Mouse (Mus musculus) E14TG2a.4 (cell line): Measurements from ENCODE around the gene Spata1.

Experiments used
- H3K27me3 ChIP-seq: 2 replicates; pipeline ENCODE4 v1.6.1; 2014; ENCODE audit warnings: low read length, control low read depth; ENCODE audit not compliant: insufficient read depth
- H3K36me3 ChIP-seq: 2 replicates; pipeline ENCODE4 v1.6.1; 2014; ENCODE audit warnings: low read length, control low read depth; ENCODE audit not compliant: insufficient read depth
- H3K4me1 ChIP-seq: replicated peaks from 2 replicates; pipeline ENCODE4 v1.6.1; 2014; ENCODE audit warnings: low read depth, low read length, control low read depth
- H3K4me3 ChIP-seq: replicated peaks from 2 replicates; pipeline ENCODE4 v1.5.1; 2014; ENCODE audit warnings: mild to moderate bottlenecking, low read length
- H3K9me3 ChIP-seq: 2 replicates; pipeline ENCODE4 v1.6.1; 2014; ENCODE audit warnings: low read length, control low read depth
- CTCF ChIP-seq: conservative IDR thresholded peaks from 2 replicates; pipeline ENCODE4 v1.5.1; 2014; ENCODE audit warnings: low read length
- NANOG ChIP-seq: IDR thresholded peaks from 2 replicates; pipeline ENCODE4 v1.6.1; 2014; ENCODE audit warnings: borderline replicate concordance, low read length, mixed read lengths
- POU5F1 ChIP-seq: IDR thresholded peaks from 2 replicates; pipeline ENCODE4 v1.6.1; 2014; ENCODE audit warnings: low read length, borderline replicate concordance

Spata1 gene

GRCm38 (mm10) chr3:146506711-146507110 is 7.2 kb upstream of the Spata1 start:
- no peak overlapping the region for H3K4me3 ChIP-seq
- no peaks in the 10 kb centered on the region for H3K9me3 ChIP-seq
- H3K36me3 ChIP-seq, result peaks cover 98% of the 10 kb centered on the region
- H3K4me1 ChIP-seq, result peaks cover 27% of the 10 kb centered on the region
- no peaks in the 10 kb centered on the region for H3K27me3 ChIP-seq
- no peak for TF ChIP-seq CTCF

- Histone ChIP-seq H3K4me3 (peak overlapping the region; percentile 90), H3K4me1 (peaks cover 36% of the 10 kb centered on the region), H3K9me3 (no peaks in the 10 kb centered on the region), H3K36me3 (peaks cover 55% of the 10 kb centered on the region), H3K27me3 (no peaks in the 10 kb centered on the region)
- TF ChIP-seq NANOG, result no peak
- no peak for TF ChIP-seq CTCF
- TF ChIP-seq POU5F1, result no peak
Observed at GRCm38 (mm10) chr3:146501601-146502123, 2.1 kb upstream of the Spata1 start.

GRCm38 (mm10) chr3:146500810-146501201 is 1.3 kb upstream of the Spata1 start:
- H3K9me3 ChIP-seq, result no peaks in the 10 kb centered on the region
- H3K4me1 ChIP-seq, result peaks cover 35% of the 10 kb centered on the region
- H3K4me3 ChIP-seq, result peak overlapping the region; percentile 90
- no peak for TF ChIP-seq CTCF
- no peak for TF ChIP-seq POU5F1
- TF ChIP-seq NANOG, result no peak
- no peaks in the 10 kb centered on the region for H3K27me3 ChIP-seq
- H3K36me3 ChIP-seq, result peaks cover 48% of the 10 kb centered on the region

GRCm38 (mm10) chr3:146500003-146500809 is 653 bp upstream of the Spata1 start:
- peak overlapping the region; percentile 90 for H3K4me3 ChIP-seq
- no peak for TF ChIP-seq CTCF
- TF ChIP-seq NANOG, result no peak
- no peak for TF ChIP-seq POU5F1

GRCm38 (mm10) chr3:146498989-146499388 is 564 bp downstream of the Spata1 start:
- Histone ChIP-seq H3K9me3 (no peaks in the 10 kb centered on the region), H3K4me3 (peak overlapping the region; percentile 90), H3K36me3 (peaks cover 30% of the 10 kb centered on the region), H3K4me1 (peaks cover 35% of the 10 kb centered on the region), H3K27me3 (no peaks in the 10 kb centered on the region)
- TF ChIP-seq POU5F1 (no peak), CTCF (no peak), NANOG (no peak)

More at GRCm38 (mm10) chr3:146500003-146500809, 653 bp upstream of the Spata1 start:
- H3K4me1 ChIP-seq, result peaks cover 35% of the 10 kb centered on the region
- H3K36me3 ChIP-seq, result peaks cover 42% of the 10 kb centered on the region
- no peaks in the 10 kb centered on the region for H3K9me3 ChIP-seq
- no peaks in the 10 kb centered on the region for H3K27me3 ChIP-seq

DNA sequence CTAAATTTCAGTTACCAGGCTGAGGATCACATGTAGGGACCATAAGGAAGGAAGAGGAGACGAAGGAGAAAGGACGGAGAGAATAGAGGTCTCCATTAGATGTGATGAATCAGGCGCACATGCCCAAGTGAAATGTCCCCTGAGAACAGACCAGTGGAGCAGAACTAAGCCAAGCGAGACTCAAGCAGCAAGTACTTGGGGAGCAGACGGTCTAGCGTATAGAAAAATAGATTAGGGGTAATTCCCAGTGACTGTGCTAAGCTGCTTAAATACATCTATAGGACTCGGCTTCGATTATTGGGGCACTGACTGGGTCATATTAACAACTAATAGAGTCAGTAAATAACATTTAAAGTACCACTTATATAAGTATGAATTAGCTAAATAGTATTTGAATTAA is 4.6 kb downstream of the Spata1 start:
- peaks cover 5% of the 10 kb centered on the region; the same call in 1 of the 2 replicates for H3K4me1 ChIP-seq
- no peak overlapping the region for H3K4me3 ChIP-seq
- H3K27me3 ChIP-seq, result no peaks in the 10 kb centered on the region
- H3K9me3 ChIP-seq, result no peaks in the 10 kb centered on the region
- TF ChIP-seq POU5F1 (no peak), NANOG (no peak), CTCF (no peak)
- H3K36me3 ChIP-seq, result no peaks in the 10 kb centered on the region

DNA sequence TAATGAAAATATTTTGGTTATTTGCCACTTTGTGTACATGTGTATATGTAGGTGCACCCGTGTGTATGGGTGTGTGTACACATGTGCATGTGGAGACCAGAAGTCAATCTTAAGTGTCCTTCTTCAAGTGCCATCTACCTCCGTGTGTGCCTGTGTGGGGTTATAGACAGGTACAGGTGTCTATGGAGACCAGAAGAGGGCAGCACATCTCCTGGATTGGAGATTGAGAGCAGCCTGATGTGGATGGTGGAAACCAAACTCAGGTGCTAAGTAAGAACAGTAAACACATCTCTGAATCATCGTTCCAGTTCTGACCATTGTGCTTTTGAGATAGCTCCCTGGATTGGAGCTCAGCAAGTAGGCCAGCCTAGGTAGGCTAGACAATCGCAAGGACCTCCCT is 13.1 kb downstream of the Spata1 start:
- Histone ChIP-seq H3K4me3 (no peak overlapping the region), H3K9me3 (no peaks in the 10 kb centered on the region), H3K4me1 (no peaks in the 10 kb centered on the region), H3K27me3 (no peaks in the 10 kb centered on the region), H3K36me3 (no peaks in the 10 kb centered on the region)
- TF ChIP-seq CTCF (peak; percentile 40), NANOG (no peak), POU5F1 (no peak)

GRCm38 (mm10) chr3:146482044-146482443 is 17.5 kb downstream of the Spata1 start:
- H3K36me3 ChIP-seq, result no peaks in the 10 kb centered on the region
- no peaks in the 10 kb centered on the region for H3K4me1 ChIP-seq
- no peaks in the 10 kb centered on the region for H3K9me3 ChIP-seq
- no peak overlapping the region for H3K4me3 ChIP-seq
- H3K27me3 ChIP-seq, result no peaks in the 10 kb centered on the region
- no peak for TF ChIP-seq NANOG
- no peak for TF ChIP-seq POU5F1
- TF ChIP-seq CTCF, result no peak

DNA sequence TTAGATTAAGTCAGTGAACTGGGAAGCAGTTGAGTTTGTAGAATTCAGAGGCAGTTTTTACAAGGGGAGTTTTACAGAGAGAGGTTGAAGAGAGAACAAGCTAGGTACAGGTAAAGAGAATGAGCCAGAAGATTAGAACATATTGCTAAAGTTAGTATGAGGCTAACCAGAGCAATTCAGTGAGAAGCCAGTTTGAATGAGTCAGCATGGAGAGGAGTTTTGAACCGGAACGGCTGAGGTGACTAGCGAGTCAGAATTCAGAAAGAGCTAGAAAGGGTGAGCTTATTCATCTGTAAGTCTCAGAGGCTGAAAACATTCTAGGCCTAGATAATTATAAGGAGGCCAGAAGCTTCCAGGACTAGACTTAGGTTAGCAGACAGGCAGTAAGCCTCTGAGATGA is 25.1 kb downstream of the Spata1 start:
- Histone ChIP-seq H3K27me3 (no peaks in the 10 kb centered on the region), H3K4me3 (no peak overlapping the region), H3K4me1 (peaks cover 18% of the 10 kb centered on the region), H3K9me3 (no peaks in the 10 kb centered on the region), H3K36me3 (no peaks in the 10 kb centered on the region)
- TF ChIP-seq POU5F1, result no peak
- TF ChIP-seq CTCF, result no peak
- no peak for TF ChIP-seq NANOG
